Mouse (Mus musculus) stomach, embryonic 15.5 days (tissue): ENCODE measurements at regions not wholly inside any gene's neighbourhood (a gene's known extent, or its start where the extent isn't known, plus 50 kb on each side); places are given as distances from the start of the nearest gene placed in this dataset.

Experiments
- ATAC-seq: fragments of 200-750 bp; cut with Nextera tagmentation; 2 replicates; pipeline ENCODE4 v1.8.0; 2017; ENCODE audit warnings: low read depth, moderate number of reproducible peaks, moderate TSS enrichment; ENCODE audit not compliant: insufficient read depth, low FRiP score
- H3K27ac ChIP-seq: fragments of 300-500 bp; sonication (generic); 2 replicates; pipeline ENCODE4 v1.5.1; 2015; ENCODE audit warnings: mild to moderate bottlenecking, inconsistent platforms
- H3K27me3 ChIP-seq: fragments of 300-500 bp; sonication (generic); replicated peaks from 2 replicates; pipeline ENCODE4 v1.6.1; 2015; ENCODE audit warnings: inconsistent platforms
- H3K36me3 ChIP-seq: fragments of 300-500 bp; sonication (generic); 2 replicates; pipeline ENCODE4 v1.6.1; 2015; ENCODE audit warnings: inconsistent platforms
- H3K4me1 ChIP-seq: fragments of 300-500 bp; sonication (generic); 2 replicates; pipeline ENCODE4 v1.6.1; 2015; ENCODE audit warnings: inconsistent platforms
- H3K4me2 ChIP-seq: fragments of 300-500 bp; sonication (generic); 2 replicates; pipeline ENCODE4 v1.6.1; 2015; ENCODE audit warnings: mild to moderate bottlenecking, inconsistent platforms
- H3K4me3 ChIP-seq: fragments of 300-500 bp; sonication (generic); replicated peaks from 2 replicates; pipeline ENCODE4 v1.5.1; 2015; ENCODE audit warnings: inconsistent platforms
- H3K9ac ChIP-seq: fragments of 300-500 bp; sonication (generic); 2 replicates; pipeline ENCODE4 v1.6.1; 2015; ENCODE audit warnings: inconsistent platforms
- H3K9me3 ChIP-seq: fragments of 300-500 bp; sonication (generic); 2 replicates; pipeline ENCODE4 v1.6.1; 2016; ENCODE audit warnings: inconsistent platforms
- WGBS: fragments of 180-500 bp; shearing (Covaris S2); methylation state at CpG from one replicate; pipeline ENCODE4 v1.1.7; 2015; 5-methylcytosine and 5-hydroxymethylcytosine counted together

DNA sequence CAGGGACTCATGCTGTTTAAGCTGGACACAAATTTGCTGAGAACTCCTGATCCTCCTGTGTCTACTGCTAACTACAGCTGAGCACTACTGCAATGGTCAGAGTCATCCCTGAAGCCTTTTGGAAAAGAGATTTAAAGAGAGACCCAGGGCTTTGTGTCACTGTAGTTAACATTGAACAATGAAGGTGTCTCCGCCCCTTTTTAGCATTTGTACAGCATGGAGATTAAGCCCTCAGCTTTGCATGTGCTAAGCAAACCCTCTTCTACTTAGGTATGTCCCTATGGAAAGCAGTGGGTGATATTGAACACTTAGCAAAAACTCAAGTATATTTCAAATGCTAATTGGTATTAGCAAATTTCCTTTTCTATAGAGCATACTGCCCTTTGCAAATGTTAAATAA lies 231.6 kb downstream of the Etaa1 start:
- Histone ChIP-seq H3K9ac (no peak overlapping the region), H3K4me2 (no peak overlapping the region), H3K9me3 (no peaks in the 10 kb centered on the region), H3K27ac (no peak overlapping the region), H3K27me3 (no peaks in the 10 kb centered on the region), H3K36me3 (no peaks in the 10 kb centered on the region), H3K4me3 (no peak overlapping the region), H3K4me1 (no peaks in the 10 kb centered on the region)
- no peak for ATAC-seq
- 75% methylated on average over 1 of the region's 1 CpGs for WGBS

DNA sequence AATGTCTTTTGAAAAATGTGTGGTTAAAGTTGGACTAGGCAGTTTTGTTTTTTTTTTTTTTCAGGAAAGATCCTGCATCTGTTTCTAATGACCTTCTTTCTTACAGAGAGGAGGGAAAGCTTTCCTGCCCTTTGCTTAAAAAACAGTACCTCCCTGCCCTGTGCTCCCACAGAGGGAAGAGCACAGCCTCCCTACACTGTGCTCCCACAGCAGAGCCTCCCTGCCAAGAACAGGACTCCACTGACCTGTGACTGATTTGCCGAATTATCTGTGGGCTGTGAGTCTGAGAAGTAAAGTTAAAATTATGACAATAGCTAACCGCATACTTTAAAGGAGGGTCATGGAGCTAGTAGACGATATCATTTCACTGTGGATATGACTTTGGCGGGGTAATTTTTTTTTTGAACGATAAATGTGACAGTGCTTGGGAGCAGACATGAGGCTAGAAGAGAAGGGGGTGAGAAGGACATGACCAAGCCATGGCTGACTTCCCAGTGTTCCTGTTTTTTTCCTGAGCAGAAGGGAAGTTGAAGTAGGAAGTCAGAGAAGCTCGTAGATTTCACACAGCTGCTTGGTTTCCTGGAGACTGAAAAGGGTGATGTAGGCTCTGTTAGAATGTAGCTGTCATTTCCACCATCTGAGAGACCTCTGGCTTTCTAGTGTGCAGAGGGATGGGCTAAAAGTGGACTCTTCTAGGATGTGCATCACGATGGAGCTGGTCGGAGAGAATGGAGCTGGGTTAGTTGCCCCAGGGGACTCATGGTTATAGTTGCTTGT lies 226.2 kb downstream of the Etaa1 start:
- Histone ChIP-seq H3K4me2 (no peak overlapping the region), H3K4me3 (no peak overlapping the region), H3K36me3 (no peaks in the 10 kb centered on the region), H3K27me3 (no peaks in the 10 kb centered on the region), H3K27ac (peak overlapping the region; percentile 65), H3K9me3 (no peaks in the 10 kb centered on the region), H3K9ac (no peak overlapping the region), H3K4me1 (no peaks in the 10 kb centered on the region)
- 41% methylated on average over 8 of the region's 8 CpGs for WGBS
- peak; percentile 35; the same call in 1 of the 2 replicates for ATAC-seq

DNA sequence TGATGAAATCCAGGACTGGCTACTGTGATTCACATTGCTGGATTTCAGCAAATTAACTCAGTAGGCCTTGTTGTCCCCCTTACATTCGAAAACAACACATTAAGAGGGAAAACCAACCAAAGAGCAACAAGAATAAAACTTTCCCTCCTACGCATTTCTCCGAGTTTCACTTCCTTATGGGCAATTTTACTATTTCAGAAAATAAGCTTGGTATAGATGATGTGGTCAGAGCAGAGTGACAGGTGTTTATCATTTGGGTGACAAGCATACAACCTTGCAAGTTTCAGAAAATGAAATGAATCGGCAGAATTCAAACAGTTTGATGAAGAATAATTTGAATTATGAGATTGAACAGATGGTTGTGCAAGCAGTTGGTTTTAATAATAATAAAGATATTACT lies 220.6 kb downstream of the Etaa1 start:
- WGBS: 75% methylated on average over 4 of the region's 4 CpGs

DNA sequence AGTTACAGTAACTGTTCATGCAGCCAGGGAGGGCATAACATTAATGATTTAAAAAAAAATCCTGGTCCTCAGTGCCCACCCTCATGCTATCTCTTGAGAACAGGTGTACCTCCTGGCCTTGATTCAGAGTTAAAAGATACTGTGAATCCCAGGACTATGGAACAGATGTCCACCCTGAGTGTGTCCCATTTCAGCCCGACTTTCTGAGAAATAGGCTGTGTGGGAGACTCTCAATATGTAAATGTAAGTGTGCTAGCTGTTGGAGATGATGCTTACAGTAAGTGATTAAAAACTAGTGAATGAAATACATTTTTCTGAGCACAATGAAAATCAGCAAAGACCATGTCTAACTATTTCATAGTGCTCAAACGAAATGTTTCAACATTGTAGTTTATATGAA lies 219.2 kb downstream of the Etaa1 start:
- Histone ChIP-seq H3K9me3 (no peaks in the 10 kb centered on the region), H3K4me1 (no peaks in the 10 kb centered on the region), H3K27ac (no peak overlapping the region), H3K9ac (no peak overlapping the region), H3K36me3 (no peaks in the 10 kb centered on the region), H3K4me2 (no peak overlapping the region), H3K4me3 (no peak overlapping the region), H3K27me3 (no peaks in the 10 kb centered on the region)
- ATAC-seq: no peak
- WGBS: 77% methylated on average over 2 of the region's 2 CpGs

More for the DNA sequence above, 220.6 kb downstream of the Etaa1 start:
- no peaks in the 10 kb centered on the region for H3K9me3 ChIP-seq
- no peak overlapping the region for H3K4me3 ChIP-seq
- no peak overlapping the region for H3K27ac ChIP-seq
- no peak overlapping the region for H3K4me2 ChIP-seq
- no peak for ATAC-seq
- H3K27me3 ChIP-seq: no peaks in the 10 kb centered on the region
- no peaks in the 10 kb centered on the region for H3K36me3 ChIP-seq
- H3K9ac ChIP-seq: no peak overlapping the region
- H3K4me1 ChIP-seq: no peaks in the 10 kb centered on the region

DNA sequence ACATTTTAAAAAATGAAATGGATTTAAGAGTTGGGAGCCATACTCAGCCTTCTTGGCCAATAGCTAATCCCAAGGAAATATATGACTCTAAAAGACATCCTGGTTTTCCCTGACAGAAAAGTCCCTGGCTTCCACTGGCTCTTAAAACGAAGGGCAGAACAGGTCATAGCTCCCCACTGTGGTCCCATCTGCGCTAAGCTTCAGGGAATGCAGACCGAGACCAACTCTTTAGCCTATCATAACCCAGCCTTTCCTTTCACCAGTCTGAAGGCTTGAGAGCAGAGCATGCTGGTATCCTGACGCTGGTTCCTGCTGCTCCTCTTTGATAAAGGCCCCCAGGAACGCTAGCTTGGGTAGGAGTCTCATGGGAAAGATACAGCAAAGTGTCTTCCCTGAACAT lies 214.8 kb downstream of the Etaa1 start:
- Histone ChIP-seq H3K9ac (no peak overlapping the region), H3K4me2 (no peak overlapping the region)
- ATAC-seq: no peak

DNA sequence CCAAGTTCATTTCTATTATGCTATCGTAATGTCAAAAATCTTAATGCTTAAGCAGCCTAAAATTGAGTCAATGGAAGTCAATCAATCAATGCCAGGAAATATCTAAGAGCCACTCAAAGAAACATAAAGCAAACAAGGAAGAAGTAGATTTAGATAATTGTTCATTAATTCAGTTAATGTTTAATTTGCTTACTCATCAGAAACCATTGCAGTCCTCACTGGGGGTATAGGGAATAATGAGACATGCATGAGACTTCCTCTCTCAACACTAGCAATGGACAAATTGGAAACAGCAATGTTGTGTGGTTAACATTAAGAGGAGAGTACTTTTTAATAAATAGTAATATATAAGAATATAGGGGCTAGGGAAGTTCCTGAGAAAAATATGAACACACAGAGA lies 209.9 kb downstream of the Etaa1 start:
- WGBS: 83% methylated on average over 1 of the region's 1 CpGs
- H3K4me3 ChIP-seq: no peak overlapping the region
- no peak overlapping the region for H3K27ac ChIP-seq
- H3K36me3 ChIP-seq: no peaks in the 10 kb centered on the region
- no peaks in the 10 kb centered on the region for H3K9me3 ChIP-seq
- H3K9ac ChIP-seq: no peak overlapping the region
- H3K4me1 ChIP-seq: no peaks in the 10 kb centered on the region
- H3K27me3 ChIP-seq: no peaks in the 10 kb centered on the region
- H3K4me2 ChIP-seq: no peak overlapping the region
- no peak for ATAC-seq

More for the DNA sequence above, 214.8 kb downstream of the Etaa1 start:
- Histone ChIP-seq H3K36me3 (no peaks in the 10 kb centered on the region), H3K4me1 (no peaks in the 10 kb centered on the region), H3K27me3 (no peaks in the 10 kb centered on the region), H3K4me3 (no peak overlapping the region), H3K9me3 (no peaks in the 10 kb centered on the region), H3K27ac (no peak overlapping the region)
- 68% methylated on average over 5 of the region's 5 CpGs for WGBS

DNA sequence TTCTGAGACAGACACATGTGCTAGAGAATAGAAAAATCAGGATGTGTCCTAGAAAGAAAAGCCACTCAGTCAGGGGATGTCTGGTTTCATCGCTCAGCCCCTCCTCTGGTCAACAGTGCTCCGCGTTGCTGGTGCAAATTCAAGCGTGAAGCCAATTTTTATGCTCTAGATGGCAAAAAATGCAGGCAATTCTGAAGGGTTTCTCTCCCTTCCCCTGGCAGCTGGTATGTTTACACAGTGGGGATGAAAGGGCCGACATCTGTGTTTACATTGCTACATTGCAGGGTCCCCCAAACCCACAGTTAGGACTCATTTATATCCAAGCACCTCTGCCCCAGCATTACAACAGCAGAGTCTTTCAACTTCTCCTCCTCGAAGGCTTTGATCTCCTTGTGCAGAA lies 203.3 kb downstream of the Etaa1 start:
- Histone ChIP-seq H3K9ac (no peak overlapping the region), H3K4me2 (no peak overlapping the region), H3K4me1 (no peaks in the 10 kb centered on the region), H3K27me3 (no peaks in the 10 kb centered on the region), H3K27ac (no peak overlapping the region), H3K9me3 (no peaks in the 10 kb centered on the region), H3K36me3 (no peaks in the 10 kb centered on the region), H3K4me3 (no peak overlapping the region)
- 19% methylated on average over 6 of the region's 6 CpGs for WGBS
- no peak for ATAC-seq

DNA sequence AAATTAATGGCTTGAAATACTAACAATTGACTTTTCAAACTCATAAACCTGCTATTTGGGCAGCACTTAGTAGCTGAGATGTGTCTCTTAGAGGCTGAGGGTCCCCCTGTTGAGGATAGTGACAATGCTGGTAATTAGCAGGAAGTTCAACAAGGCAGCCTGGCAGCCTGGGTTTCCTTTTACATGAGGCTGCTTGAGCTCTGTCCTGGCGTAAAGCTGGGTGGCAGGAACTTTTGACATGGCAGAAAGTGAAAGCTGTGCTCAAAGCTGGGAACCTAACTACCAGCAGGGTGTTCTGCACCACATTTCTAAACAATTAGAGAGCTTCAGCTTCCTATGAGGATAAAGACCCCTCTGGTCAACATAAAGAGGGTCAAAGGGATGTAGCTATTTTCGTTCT lies 194.5 kb downstream of the Etaa1 start:
- H3K9me3 ChIP-seq: no peaks in the 10 kb centered on the region
- no peak overlapping the region for H3K4me2 ChIP-seq
- no peaks in the 10 kb centered on the region for H3K27me3 ChIP-seq
- no peak for ATAC-seq
- WGBS: 62% methylated on average over 2 of the region's 2 CpGs
- no peaks in the 10 kb centered on the region for H3K4me1 ChIP-seq
- no peak overlapping the region for H3K4me3 ChIP-seq
- no peak overlapping the region for H3K9ac ChIP-seq
- no peak overlapping the region for H3K27ac ChIP-seq
- no peaks in the 10 kb centered on the region for H3K36me3 ChIP-seq

DNA sequence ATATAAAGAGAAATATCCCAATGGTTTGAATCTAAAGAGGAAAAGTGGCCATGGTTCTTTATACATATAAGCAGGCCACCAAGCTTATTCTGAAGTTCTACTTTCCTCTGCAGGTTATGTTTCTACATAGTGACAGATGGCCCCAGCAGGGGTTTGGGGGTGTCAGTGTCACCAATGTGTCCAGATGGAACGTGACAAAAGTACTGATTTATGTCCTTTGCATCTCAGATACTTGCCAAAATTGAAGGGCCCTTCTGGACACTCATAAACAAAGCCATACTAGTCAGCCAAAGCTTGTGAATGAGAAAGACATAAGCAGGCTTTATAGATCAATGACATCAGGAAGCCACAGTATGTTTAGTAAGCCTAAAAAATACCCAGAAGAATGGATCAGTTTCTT lies 190.3 kb downstream of the Etaa1 start:
- no peak overlapping the region for H3K27ac ChIP-seq
- no peak overlapping the region for H3K9ac ChIP-seq
- no peaks in the 10 kb centered on the region for H3K36me3 ChIP-seq
- no peaks in the 10 kb centered on the region for H3K9me3 ChIP-seq
- WGBS: 63% methylated on average over 1 of the region's 1 CpGs
- ATAC-seq: no peak
- H3K4me1 ChIP-seq: no peaks in the 10 kb centered on the region
- no peak overlapping the region for H3K4me2 ChIP-seq
- no peaks in the 10 kb centered on the region for H3K27me3 ChIP-seq
- no peak overlapping the region for H3K4me3 ChIP-seq

DNA sequence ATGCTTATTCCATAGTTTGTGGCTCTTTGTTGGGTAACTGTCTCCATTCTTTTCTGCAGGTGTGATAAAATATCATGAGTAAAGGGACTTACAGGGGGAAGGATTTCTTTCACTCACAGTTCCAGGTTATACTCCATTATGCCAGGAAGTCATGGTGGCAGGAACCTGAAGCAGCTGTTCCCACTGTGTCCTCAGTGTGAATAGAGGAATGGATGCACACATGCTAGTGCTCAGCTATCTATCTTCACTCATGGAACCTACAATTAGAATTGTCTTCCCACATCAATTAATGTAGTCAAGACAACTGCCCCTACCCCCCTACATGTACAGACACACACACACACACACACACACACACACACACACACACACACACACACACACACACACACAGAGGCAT lies 189.5 kb downstream of the Etaa1 start:
- no peaks in the 10 kb centered on the region for H3K27me3 ChIP-seq
- ATAC-seq: no peak
- H3K9ac ChIP-seq: no peak overlapping the region
- no peaks in the 10 kb centered on the region for H3K36me3 ChIP-seq
- no peaks in the 10 kb centered on the region for H3K4me1 ChIP-seq
- no peak overlapping the region for H3K27ac ChIP-seq
- no peak overlapping the region for H3K4me2 ChIP-seq
- no peaks in the 10 kb centered on the region for H3K9me3 ChIP-seq
- H3K4me3 ChIP-seq: no peak overlapping the region

DNA sequence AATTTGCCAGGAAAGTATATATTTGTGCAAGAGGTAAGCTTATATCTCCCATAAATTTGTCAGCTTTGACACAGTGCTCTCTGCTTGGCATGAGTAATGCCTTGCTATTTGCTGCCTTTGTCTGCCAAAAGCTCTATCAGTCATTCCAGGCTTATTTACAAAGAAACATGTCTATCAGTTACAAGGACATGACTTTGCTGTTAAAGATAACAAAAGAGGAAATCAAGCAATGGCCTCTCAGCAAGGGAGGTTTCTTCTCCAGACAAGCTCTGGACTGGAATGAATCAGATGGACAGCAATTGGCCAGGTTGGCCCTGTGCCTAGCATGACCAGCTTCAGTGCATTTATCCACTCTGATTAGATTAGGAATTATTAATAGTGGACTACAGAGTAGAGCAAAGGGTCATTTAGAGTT lies 185.3 kb downstream of the Etaa1 start:
- H3K36me3 ChIP-seq: no peaks in the 10 kb centered on the region
- no peak overlapping the region for H3K4me2 ChIP-seq
- peak; percentile 78; the same call in 1 of the 2 replicates for ATAC-seq
- no peak overlapping the region for H3K4me3 ChIP-seq
- no peak overlapping the region for H3K9ac ChIP-seq
- no peaks in the 10 kb centered on the region for H3K4me1 ChIP-seq
- H3K9me3 ChIP-seq: no peaks in the 10 kb centered on the region
- H3K27me3 ChIP-seq: no peaks in the 10 kb centered on the region
- no peak overlapping the region for H3K27ac ChIP-seq

DNA sequence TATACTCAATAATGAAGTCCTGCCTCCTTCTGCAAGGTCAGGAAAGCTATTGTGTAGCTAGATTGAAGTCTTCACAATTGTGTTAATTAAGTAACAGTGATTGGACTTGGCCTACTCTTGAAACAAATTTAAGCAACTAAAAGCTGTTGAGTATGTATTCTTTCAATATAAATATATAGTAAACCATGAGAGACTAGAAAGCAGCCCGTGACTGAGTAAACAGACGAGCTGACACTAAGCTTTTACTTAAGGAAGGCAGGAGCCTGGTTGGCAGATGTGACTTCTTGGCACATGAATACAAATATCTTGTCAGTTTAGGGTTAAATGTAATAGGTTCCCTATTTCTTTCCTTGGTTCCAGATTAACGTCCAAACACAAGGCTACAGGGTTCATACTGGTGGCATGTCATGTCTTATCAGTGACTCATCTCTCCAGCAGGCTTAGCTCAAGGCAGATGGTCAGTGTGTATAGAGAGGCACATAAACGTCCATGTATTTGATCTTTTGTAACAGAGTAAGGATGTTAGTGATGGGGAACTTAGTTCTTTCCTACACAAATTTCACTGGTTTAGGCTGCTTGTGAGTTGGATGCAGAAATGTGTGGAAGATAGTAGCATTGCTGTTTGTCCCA lies 184.7 kb downstream of the Etaa1 start:
- Histone ChIP-seq H3K4me2 (no peak overlapping the region), H3K4me1 (no peaks in the 10 kb centered on the region), H3K36me3 (no peaks in the 10 kb centered on the region), H3K27me3 (no peaks in the 10 kb centered on the region), H3K9ac (no peak overlapping the region), H3K27ac (no peak overlapping the region), H3K9me3 (no peaks in the 10 kb centered on the region), H3K4me3 (no peak overlapping the region)
- no peak for ATAC-seq
- WGBS: 19% methylated on average over 4 of the region's 4 CpGs

DNA sequence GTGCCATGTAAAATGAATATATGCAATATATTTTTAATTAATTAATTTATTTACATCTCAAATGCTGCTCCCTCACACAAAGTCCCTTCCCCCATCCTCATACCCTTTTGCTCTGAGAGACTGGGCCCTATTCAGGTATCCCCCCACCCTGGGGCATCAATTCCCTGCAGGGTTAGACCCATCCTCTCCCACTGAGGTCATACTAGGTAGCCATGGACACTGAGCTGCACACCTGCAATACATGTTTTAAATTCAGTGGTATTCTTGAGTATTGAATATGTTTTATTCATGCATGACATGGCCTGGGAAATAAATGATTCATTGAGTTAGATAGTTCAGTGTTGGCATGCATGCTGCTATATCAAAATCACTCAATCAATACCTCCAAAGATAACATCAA lies 156.0 kb downstream of the Etaa1 start:
- H3K27ac ChIP-seq: no peak overlapping the region
- H3K27me3 ChIP-seq: no peaks in the 10 kb centered on the region
- no peaks in the 10 kb centered on the region for H3K9me3 ChIP-seq
- no peaks in the 10 kb centered on the region for H3K4me1 ChIP-seq
- no peaks in the 10 kb centered on the region for H3K36me3 ChIP-seq
- H3K4me2 ChIP-seq: no peak overlapping the region
- ATAC-seq: no peak
- H3K4me3 ChIP-seq: no peak overlapping the region
- H3K9ac ChIP-seq: no peak overlapping the region
